Mouse (Mus musculus) heart, embryonic 15.5 days (tissue): ENCODE data around the gene Olfr761. TPM values are rescaled to one million over a fixed set of nuclear protein-coding genes. Genes with fewer than 3 reads are reported as not detected.
"Not testable (repeated sequence)": the region's sequence is repeated elsewhere in the genome, so short reads cannot be mapped to it uniquely, and the experiment has no call there.

ENCODE experiments used
- ATAC-seq: fragments of 200-750 bp; cut with Nextera tagmentation; replicated peaks from 2 replicates; pipeline ENCODE4 v1.8.0; 2017; ENCODE audit warnings: low read depth, moderate TSS enrichment; ENCODE audit not compliant: insufficient number of reproducible peaks, insufficient read depth, low FRiP score
- H3K27ac ChIP-seq: fragments of 300-500 bp; sonication (generic); 2 replicates; pipeline ENCODE4 v1.5.1; 2015; ENCODE audit warnings: mild to moderate bottlenecking, inconsistent platforms
- H3K27me3 ChIP-seq: fragments of 300-500 bp; sonication (generic); 2 replicates; pipeline ENCODE4 v1.6.1; 2015; ENCODE audit warnings: inconsistent platforms
- H3K36me3 ChIP-seq: fragments of 300-500 bp; sonication (generic); 2 replicates; pipeline ENCODE4 v1.6.1; 2015; ENCODE audit warnings: mild to moderate bottlenecking, inconsistent platforms
- H3K4me1 ChIP-seq: fragments of 300-500 bp; sonication (generic); replicated peaks from 2 replicates; pipeline ENCODE4 v1.6.1; 2015; ENCODE audit warnings: inconsistent platforms
- H3K4me2 ChIP-seq: fragments of 300-500 bp; sonication (generic); 2 replicates; pipeline ENCODE4 v1.6.1; 2015; ENCODE audit warnings: inconsistent platforms, mild to moderate bottlenecking, moderate library complexity
- H3K4me3 ChIP-seq: fragments of 300-500 bp; sonication (generic); 2 replicates; pipeline ENCODE4 v1.5.1; 2015; ENCODE audit warnings: mild to moderate bottlenecking, inconsistent platforms
- H3K9ac ChIP-seq: fragments of 300-500 bp; sonication (generic); 2 replicates; pipeline ENCODE4 v1.6.1; 2015; ENCODE audit warnings: mild to moderate bottlenecking, inconsistent platforms
- H3K9me3 ChIP-seq: fragments of 300-500 bp; sonication (generic); replicated peaks from 2 replicates; pipeline ENCODE4 v1.6.1; 2016; ENCODE audit warnings: inconsistent platforms
- WGBS: fragments of 180-500 bp; shearing (Covaris S2); methylation state at CpG from one replicate; pipeline ENCODE4 v1.1.7; 2015; ENCODE audit warnings: mixed read lengths; 5-methylcytosine and 5-hydroxymethylcytosine counted together
- polyA plus RNA-seq: library from polyadenylated mRNA; unstranded; fragments of >200 nt; fragmentation: Nextera tagmentation; extraction: Ambion mirVana; gene quantifications from 2 replicates; pipeline ENCODE4 v1.2.1, GENCODE M21; 2015

Olfr761 gene
- polyA plus RNA-seq, result not detected in 2 replicates

- no peaks in the 10 kb centered on the region for H3K27me3 ChIP-seq
- no peaks in the 10 kb centered on the region for H3K36me3 ChIP-seq
- H3K4me3 ChIP-seq, result no peak within 1 kb of the TSS
- ATAC-seq, result no peak
- H3K9me3 ChIP-seq, result no peaks in the 10 kb centered on the region
- H3K4me1 ChIP-seq, result no peaks in the 10 kb centered on the region
- no peak within 1 kb of the TSS for H3K4me2 ChIP-seq
- WGBS, result 68% methylated on average over 2 of the region's 2 CpGs
- H3K27ac ChIP-seq, result no peak within 1 kb of the TSS
- no peak within 1 kb of the TSS for H3K9ac ChIP-seq
Measured at GRCm38 (mm10) chr17:37952979-37953378, at the start of gene Olfr761. Gene Olfr761, minus strand, starts transcription at chr17:37953079.

DNA sequence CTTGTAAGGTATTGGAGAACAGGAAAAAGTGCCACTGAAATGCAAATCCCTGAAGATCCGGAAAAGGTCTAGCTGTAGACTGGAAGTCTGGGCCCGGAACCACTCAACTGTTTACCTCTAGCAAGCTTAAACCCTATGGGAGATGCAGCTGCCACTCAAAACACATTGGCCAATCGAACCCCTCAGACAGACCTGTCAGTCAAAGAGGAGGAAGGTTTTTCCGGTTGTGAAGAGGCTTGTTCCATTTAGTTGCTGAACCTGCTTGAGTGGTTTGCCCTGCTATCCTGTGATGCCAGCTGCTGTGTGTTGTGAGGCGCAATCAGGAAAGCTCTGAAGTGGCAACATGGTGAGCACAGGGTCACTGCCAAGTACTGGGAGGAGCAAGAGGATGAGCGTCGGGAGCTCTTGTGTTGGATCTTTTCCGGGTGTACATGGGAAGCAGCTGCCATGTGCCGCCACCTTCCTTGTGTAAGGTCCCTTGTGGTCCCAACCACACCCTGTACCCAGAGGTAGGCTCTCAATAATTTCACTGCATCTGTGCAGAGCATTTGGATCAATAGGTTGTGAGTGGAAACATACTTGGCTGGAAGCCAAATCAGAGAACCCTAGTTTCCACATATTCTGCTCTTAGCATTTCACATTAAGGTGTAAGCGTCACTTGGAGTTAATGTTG, 42.9 kb upstream of the Olfr761 start:
- H3K4me3 ChIP-seq, result peak overlapping the region; percentile 19
- WGBS, result 52% methylated on average over 10 of the region's 10 CpGs
- H3K4me2 ChIP-seq, result no peak overlapping the region
- H3K27me3 ChIP-seq, result no peaks in the 10 kb centered on the region
- H3K9me3 ChIP-seq, result no peaks in the 10 kb centered on the region; the same call in 1 of the 2 replicates
- no peak overlapping the region for H3K9ac ChIP-seq
- H3K27ac ChIP-seq, result no peak overlapping the region
- H3K36me3 ChIP-seq, result no peaks in the 10 kb centered on the region
- no peaks in the 10 kb centered on the region for H3K4me1 ChIP-seq
- no peak for ATAC-seq

GRCm38 (mm10) chr17:37990453-37990961, 37.6 kb upstream of the Olfr761 start:
- Histone ChIP-seq H3K9me3 (no peaks in the 10 kb centered on the region), H3K4me1 (no peaks in the 10 kb centered on the region), H3K9ac (no peak overlapping the region), H3K27ac (no peak overlapping the region), H3K4me3 (no peak overlapping the region), H3K27me3 (no peaks in the 10 kb centered on the region), H3K4me2 (no peak overlapping the region), H3K36me3 (no peaks in the 10 kb centered on the region)
- ATAC-seq, result no peak
- WGBS, result 45% methylated on average over 3 of the region's 3 CpGs

DNA sequence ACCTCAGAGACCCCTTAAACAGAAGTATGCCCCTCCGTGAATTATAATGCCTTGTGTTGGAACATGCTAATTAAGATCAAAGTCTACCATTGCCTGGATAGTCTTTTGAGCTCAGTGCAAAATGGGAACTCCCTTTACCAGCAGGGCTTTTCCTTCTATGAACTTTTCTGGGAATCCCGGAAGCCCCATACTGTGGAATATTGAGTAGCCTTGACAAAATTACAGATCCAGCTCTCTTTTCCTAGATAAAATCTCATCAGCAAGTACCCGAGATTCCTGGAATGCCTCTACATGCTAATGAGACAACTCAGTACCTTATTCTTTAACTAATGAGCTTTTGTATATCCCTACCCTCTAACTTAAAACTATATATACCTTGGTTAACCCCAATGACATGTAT, 20.7 kb upstream of the Olfr761 start:
- no peak overlapping the region for H3K9ac ChIP-seq
- no peaks in the 10 kb centered on the region for H3K4me1 ChIP-seq
- H3K4me3 ChIP-seq, result no peak overlapping the region
- WGBS, result 76% methylated on average over 3 of the region's 3 CpGs
- H3K4me2 ChIP-seq, result no peak overlapping the region
- no peak for ATAC-seq
- H3K9me3 ChIP-seq, result no peaks in the 10 kb centered on the region
- H3K36me3 ChIP-seq, result no peaks in the 10 kb centered on the region
- no peak overlapping the region for H3K27ac ChIP-seq
- no peaks in the 10 kb centered on the region for H3K27me3 ChIP-seq

- H3K4me2 ChIP-seq, result no peak within 1 kb of the TSS
- no peak within 1 kb of the TSS for H3K9ac ChIP-seq
- H3K27me3 ChIP-seq, result no peaks in the 10 kb centered on the region
- no peak within 1 kb of the TSS for H3K4me3 ChIP-seq
- H3K27ac ChIP-seq, result no peak within 1 kb of the TSS
- ATAC-seq, result no peak
- H3K9me3 ChIP-seq, result no peaks in the 10 kb centered on the region
- H3K36me3 ChIP-seq, result no peaks in the 10 kb centered on the region
- H3K4me1 ChIP-seq, result no peaks in the 10 kb centered on the region
Measured at GRCm38 (mm10) chr17:37920248-37920647, 32.6 kb downstream of the Olfr761 start, which contains the start of gene Olfr128. Gene Olfr128, plus strand, starts transcription at chr17:37920548.

DNA sequence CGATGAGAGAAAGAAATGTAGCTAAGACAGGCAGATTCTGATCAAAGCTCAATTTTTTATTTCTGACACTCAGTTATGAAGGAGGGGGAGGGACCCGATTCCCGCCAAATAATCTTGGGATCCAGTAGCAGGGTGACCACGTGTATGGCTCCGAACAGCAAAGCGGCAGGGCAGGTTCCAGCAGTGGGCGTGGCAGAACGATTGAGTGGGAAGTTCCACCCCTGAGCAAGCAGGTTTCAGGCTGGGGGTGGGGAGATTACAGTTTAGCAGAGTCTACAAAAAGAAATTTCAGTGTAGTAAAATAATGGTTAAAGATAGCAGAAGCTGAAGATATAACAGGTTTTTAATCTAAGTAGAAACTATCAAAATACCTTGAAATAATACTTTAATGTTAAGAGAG, 46.1 kb downstream of the Olfr761 start:
- H3K27me3 ChIP-seq, H3K36me3 ChIP-seq, H3K4me3 ChIP-seq, ATAC-seq, H3K9ac ChIP-seq, H3K9me3 ChIP-seq, H3K27ac ChIP-seq, H3K4me2 ChIP-seq, H3K4me1 ChIP-seq: not testable (repeated sequence)
- WGBS, result 51% methylated on average over 8 of the region's 8 CpGs

Other genes starting within 250 kb of the Olfr761 start
- not detected in 2 replicates for gene Olfr120, start 231.3 kb downstream of the Olfr761 start, polyA plus RNA-seq
- gene Olfr121, start 204.2 kb downstream of the Olfr761 start, polyA plus RNA-seq, result not detected in 2 replicates
- not detected in 2 replicates for gene Olfr122, start 184.5 kb downstream of the Olfr761 start, polyA plus RNA-seq
- not detected in 2 replicates for gene Olfr123, start 159.6 kb downstream of the Olfr761 start, polyA plus RNA-seq
- gene Olfr124, start 153.2 kb downstream of the Olfr761 start, polyA plus RNA-seq, result not detected in 2 replicates
- not detected in 2 replicates for gene Olfr125, start 120.1 kb downstream of the Olfr761 start, polyA plus RNA-seq
- gene Olfr126, start 105.6 kb downstream of the Olfr761 start, polyA plus RNA-seq, result not detected in 2 replicates
- not detected in 2 replicates for gene Olfr127, start 52.6 kb downstream of the Olfr761 start, polyA plus RNA-seq
- gene Olfr128, start 32.5 kb downstream of the Olfr761 start, polyA plus RNA-seq, result not detected in 2 replicates
- not detected in 2 replicates for gene Olfr129, start 107.0 kb upstream of the Olfr761 start, polyA plus RNA-seq
- gene Olfr130, start 110.8 kb upstream of the Olfr761 start, polyA plus RNA-seq, result not detected in 2 replicates
- gene Olfr131, start 135.6 kb upstream of the Olfr761 start, polyA plus RNA-seq, result not detected in 2 replicates
- not detected in 2 replicates for gene Olfr132, start 181.4 kb upstream of the Olfr761 start, polyA plus RNA-seq
- gene Olfr133, start 192.2 kb upstream of the Olfr761 start, polyA plus RNA-seq, result not detected in 2 replicates
- not detected in 2 replicates for gene Olfr134, start 218.3 kb upstream of the Olfr761 start, polyA plus RNA-seq